Mouse (Mus musculus): ENCODE results near the gene Map2.
A peak's percentile ranks its signal among the peaks of the same experiment; 100 is the strongest.

Gene Map2

DNA sequence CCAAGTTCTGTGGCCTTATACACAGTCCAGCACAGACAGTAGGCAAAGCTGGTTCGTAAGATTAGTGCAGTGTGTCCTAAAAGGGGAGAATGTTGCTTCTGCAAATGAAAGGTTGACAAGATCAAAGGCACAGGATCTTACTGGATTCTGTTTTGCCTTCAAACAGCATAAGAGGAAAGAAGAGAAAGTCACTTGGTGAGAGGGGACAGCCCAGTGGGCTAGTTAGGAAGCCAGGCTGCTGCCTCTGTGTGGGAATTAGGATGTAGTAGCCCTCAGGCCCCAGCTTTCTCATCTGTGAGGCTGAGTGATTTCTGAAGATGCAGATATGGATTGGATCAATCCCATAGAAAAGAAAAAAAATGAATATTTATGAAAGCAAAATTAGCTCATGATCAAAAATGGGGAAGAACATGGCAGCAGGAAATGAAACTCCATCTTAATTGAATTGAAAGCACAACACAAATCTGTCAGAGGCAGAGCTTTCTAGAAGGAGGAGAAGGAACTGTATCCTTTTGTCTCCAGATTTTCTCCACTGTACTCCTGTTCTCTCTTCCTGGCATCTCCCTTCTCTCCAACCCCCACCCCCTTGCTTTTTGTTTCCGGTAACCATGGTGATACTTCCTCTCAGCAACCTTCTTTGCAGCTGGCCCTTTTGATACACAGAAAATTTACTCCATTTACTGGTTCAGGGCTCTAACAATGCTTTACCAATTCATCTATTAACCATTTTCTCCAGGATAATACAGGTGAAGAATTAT, 145.5 kb downstream of the Map2 start:
- DNase-seq: peak in 1 of 2 experiments; percentile 18

DNA sequence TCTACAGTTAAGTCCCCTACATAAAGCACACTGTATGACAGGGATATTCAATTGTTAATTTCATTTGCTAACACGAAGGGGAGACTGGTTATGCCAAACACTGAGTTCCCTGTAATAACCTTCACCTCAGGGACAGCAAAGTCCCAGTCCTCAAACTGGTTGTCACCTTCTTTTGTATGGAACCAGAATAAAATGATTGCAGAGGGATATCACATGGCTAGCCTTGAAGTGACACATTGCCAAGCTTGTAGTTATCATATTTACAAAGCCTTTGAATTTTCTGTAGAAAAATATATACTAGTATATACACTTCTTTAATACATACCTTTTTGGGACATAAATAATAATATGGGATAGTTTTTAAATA, 146.0 kb downstream of the Map2 start:
- no peak for DNase-seq

GRCm38 (mm10) chr1:66321631-66322142, 146.6 kb downstream of the Map2 start:
- DNase-seq: peak; percentile 71 to 73

DNA sequence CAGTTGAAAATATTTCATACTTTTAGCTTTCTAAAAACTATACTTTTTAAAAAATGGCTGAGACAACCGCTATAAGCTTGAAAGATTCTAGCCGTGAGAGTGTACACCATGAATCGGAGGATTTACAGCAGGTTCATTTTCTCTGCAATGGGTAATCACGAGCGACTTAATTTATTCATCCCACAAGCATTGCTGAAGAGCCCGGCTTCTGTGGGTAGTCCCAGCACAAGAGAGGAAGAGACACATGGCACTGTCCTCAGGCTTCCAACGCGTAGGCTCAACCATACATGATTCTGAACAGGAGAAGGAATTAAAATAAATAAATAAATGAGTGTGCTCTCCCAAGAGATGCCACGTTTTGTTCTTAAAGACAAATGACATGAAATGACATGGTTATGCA, 148.4 kb downstream of the Map2 start:
- DNase-seq: peak; percentile 54 to 60

DNA sequence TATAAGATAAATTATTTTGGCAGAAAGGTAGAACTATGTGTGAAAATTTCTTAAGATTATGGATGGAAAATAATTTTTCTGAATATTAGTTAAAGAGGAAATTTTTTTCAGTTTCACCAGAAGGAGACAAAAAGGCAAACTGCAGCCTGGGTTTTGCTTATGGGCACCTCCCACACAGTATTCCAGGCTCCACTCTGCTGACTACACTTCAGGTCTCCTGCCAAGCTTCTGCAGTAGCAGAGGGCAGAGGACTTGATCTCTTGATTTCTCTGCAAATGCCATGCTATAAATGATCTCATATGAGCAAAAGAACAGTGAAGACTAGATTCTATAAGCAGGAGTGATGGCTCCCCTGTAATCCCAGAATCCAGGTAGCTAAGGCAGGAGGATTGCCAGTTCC, 149.9 kb downstream of the Map2 start:
- peak; percentile 48 to 59 for DNase-seq

DNA sequence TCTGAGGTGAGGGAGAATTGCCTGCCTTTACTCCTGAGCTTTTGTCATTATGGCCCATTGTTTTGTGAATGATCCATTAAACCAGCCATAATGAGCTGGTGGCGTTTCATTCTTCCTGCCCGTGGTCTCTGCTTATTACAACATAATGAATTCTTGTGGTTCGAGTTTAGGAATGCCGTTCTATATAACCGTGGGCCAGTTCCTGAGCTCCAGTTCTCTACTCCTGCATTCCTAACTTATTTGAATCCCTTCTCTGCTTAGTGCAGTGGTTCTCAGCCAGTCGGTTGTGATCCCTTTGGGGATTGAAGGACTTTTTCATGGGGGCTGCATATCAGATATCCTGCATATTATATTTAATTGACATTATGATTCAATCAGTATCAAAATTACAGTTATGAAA, 153.9 kb downstream of the Map2 start:
- no peak for DNase-seq

- no peak for DNase-seq
Observed at GRCm38 (mm10) chr1:66329534-66329933, 154.5 kb downstream of the Map2 start.

DNA sequence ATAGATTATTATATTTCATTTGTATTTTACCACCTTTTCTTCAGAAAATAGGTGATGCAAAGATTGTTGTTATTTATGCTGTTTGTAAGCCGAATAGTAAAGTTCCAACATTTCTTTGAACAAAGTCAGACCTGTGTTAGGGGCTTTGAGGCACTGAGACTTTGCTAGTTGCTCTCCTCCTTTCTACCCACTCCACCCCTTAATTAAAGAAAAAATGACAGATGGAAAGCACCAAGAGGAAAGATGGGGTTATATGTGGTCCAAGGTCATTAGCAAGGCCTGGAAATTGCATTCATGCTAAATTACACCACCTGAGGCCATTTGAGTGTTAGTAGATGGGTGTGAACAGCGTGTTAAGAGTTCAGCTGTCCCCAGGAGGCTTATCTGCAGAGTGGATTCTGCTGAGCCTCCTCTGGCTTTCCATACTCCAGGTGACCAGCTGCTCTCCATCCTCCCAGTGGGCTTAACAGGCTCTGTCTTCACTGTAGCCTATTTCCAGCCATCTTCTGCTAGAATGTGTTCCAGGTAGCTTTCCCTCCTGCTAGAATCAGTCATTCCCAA, 160.7 kb downstream of the Map2 start:
- no peak for DNase-seq

GRCm38 (mm10) chr1:66339213-66339612, 164.1 kb downstream of the Map2 start:
- DNase-seq: no peak

- no peak for DNase-seq
Observed at GRCm38 (mm10) chr1:66348404-66349165, 173.5 kb downstream of the Map2 start.

- peak; percentile 39 to 45 for DNase-seq
Observed at GRCm38 (mm10) chr1:66349166-66349835, 174.2 kb downstream of the Map2 start.

GRCm38 (mm10) chr1:66351366-66351765, 176.3 kb downstream of the Map2 start:
- DNase-seq: no peak

- no peak for DNase-seq
Observed at GRCm38 (mm10) chr1:66361799-66362198, 186.7 kb downstream of the Map2 start.

GRCm38 (mm10) chr1:66363285-66363684, 188.2 kb downstream of the Map2 start:
- DNase-seq: no peak

- DNase-seq: no peak
Observed at GRCm38 (mm10) chr1:66364386-66364785, 189.3 kb downstream of the Map2 start.

GRCm38 (mm10) chr1:66365600-66365999, 190.5 kb downstream of the Map2 start:
- no peak for DNase-seq

DNA sequence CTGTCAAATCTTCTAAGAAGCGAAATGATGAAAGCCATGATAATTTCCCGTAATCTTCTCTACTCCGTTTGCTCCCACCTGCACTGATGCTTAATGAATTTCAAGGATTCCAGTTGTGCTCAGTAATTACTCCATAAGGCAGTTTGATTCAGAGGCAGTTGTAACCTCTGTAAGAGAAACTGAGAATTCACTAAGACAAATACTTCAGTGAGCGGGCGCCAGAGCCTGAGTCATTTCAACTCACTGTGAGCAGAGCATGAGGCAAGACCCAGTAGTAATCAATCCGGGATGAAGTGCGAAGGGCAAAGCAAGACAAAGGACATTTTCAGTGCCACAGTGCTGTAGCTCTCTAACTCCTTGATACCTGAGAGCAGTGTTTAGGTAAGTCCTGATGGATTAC, 194.4 kb downstream of the Map2 start:
- no peak for DNase-seq

GRCm38 (mm10) chr1:66371371-66371770, 196.3 kb downstream of the Map2 start:
- no peak for DNase-seq

DNA sequence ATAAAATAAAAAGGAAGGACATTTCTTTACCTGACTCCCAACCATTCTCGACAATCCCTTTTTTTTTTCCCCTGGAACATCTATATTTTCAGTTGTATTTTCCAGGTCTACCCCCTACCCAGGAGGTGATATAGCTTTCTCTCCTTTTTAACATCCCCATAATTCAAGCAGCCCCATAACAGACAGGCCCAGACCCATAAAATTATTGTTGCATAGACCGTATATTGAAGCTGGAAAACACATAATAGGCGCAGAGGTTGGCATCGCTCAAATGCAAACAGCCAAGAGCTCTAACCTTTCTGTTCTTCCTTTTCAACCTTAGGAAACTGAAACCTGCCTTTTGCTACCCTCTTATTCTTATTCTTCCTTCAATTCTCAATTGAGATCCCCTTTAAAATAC, 211.2 kb downstream of the Map2 start:
- DNase-seq: no peak

- peak; percentile 33 to 35 for DNase-seq
Observed at GRCm38 (mm10) chr1:66386751-66387452, 211.8 kb downstream of the Map2 start.

DNA sequence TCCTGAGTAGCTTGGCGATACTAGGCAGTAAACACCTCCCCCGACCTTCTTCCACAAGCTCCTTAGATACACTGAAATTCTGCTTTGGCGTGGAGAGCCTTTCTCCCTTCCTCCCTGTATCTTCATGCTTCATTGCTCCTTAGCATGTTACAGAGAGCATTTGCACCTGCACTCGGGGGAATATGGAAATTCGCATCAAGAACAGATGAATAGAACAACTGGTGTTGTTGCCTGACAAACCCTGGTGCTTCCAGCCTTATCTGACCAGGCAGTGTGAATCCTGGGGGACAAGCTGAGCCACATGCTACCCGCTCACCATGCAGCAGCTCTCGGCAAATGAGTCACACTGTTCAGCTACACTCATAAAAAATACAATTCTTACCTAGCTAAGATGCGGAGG, 213.5 kb downstream of the Map2 start:
- DNase-seq: peak; percentile 42 to 53

DNA sequence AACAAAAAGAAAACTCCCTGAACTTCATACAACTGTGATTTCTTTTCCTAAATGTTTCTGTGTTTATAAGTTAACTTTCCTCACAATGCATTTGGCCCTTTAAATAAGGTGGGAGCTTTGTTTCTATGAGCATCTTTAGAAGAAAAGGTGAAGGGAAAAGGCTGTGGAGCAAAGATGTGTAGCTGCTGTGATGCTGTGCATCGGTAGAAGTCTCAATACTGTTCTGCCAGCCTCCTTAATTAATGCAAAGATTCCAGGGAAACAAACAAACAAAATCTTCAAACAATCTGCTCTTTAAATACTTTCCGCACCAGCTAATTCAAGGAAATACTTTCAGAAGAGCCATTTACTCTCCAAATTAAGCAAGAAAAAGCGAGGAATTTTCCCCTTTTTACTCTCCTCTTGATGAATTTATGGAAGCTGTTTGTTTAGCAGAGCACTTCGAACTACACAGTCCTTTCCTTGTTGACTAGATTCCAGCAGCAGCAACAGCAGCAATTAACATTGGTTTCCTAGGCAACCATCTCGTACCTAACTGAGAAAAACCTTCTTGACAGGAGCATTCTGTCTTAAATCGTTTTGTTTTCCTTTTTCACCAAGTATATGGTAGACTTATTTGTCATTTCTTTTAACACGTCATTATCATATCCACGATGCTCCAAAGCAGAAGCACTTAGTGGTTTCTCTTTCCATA, 220.0 kb downstream of the Map2 start:
- DNase-seq: no peak

Data from cerebellum, adult 18-20 months (tissue).